Mouse (Mus musculus) forebrain, embryonic 15.5 days (tissue): ENCODE data around the gene Ptpru. TPM values are rescaled to one million over a fixed set of nuclear protein-coding genes. Genes with fewer than 3 reads are reported as not detected.
A peak's percentile ranks its signal among the peaks of the same experiment; 100 is the strongest.

Experiments used
- ATAC-seq: fragments of 200-750 bp; cut with Nextera tagmentation; replicated peaks from 2 replicates; pipeline ENCODE4 v1.8.0; 2017; ENCODE audit warnings: mild to moderate bottlenecking, moderate TSS enrichment, moderate library complexity
- H3K27ac ChIP-seq: fragments of 300-500 bp; sonication (generic); replicated peaks from 2 replicates; pipeline ENCODE4 v1.5.1; 2015; ENCODE audit warnings: mild to moderate bottlenecking, inconsistent platforms
- H3K27me3 ChIP-seq: fragments of 300-500 bp; sonication (generic); 2 replicates; pipeline ENCODE4 v1.6.1; 2015; ENCODE audit warnings: inconsistent platforms
- H3K36me3 ChIP-seq: fragments of 300-500 bp; sonication (generic); 2 replicates; pipeline ENCODE4 v1.6.1; 2015; ENCODE audit warnings: mild to moderate bottlenecking, inconsistent platforms
- H3K4me1 ChIP-seq: fragments of 300-500 bp; sonication (generic); 2 replicates; pipeline ENCODE4 v1.6.1; 2015; ENCODE audit warnings: inconsistent platforms
- H3K4me2 ChIP-seq: fragments of 300-500 bp; sonication (generic); replicated peaks from 2 replicates; pipeline ENCODE4 v1.6.1; 2015; ENCODE audit warnings: mild to moderate bottlenecking, inconsistent platforms
- H3K4me3 ChIP-seq: fragments of 300-500 bp; sonication (generic); 2 replicates; pipeline ENCODE4 v1.5.1; 2015; ENCODE audit warnings: mild to moderate bottlenecking, inconsistent platforms
- H3K9ac ChIP-seq: fragments of 300-500 bp; sonication (generic); replicated peaks from 2 replicates; pipeline ENCODE4 v1.6.1; 2015; ENCODE audit warnings: mild to moderate bottlenecking, inconsistent platforms
- H3K9me3 ChIP-seq: fragments of 300-500 bp; sonication (generic); 2 replicates; pipeline ENCODE4 v1.6.1; 2016; ENCODE audit warnings: inconsistent platforms
- WGBS: fragments of 180-500 bp; shearing (Covaris S2); methylation state at CpG from one replicate; pipeline ENCODE4 v1.1.7; 2015; ENCODE audit warnings: mixed read lengths; 5-methylcytosine and 5-hydroxymethylcytosine counted together
- polyA plus RNA-seq: library from polyadenylated mRNA; unstranded; fragments of >200 nt; fragmentation: Nextera tagmentation; extraction: Ambion mirVana; gene quantifications from 2 replicates; pipeline ENCODE4 v1.2.1, GENCODE M21; 2015

Ptpru gene
- polyA plus RNA-seq, 1 experiment from 2014 or later: 23.9 TPM

DNA sequence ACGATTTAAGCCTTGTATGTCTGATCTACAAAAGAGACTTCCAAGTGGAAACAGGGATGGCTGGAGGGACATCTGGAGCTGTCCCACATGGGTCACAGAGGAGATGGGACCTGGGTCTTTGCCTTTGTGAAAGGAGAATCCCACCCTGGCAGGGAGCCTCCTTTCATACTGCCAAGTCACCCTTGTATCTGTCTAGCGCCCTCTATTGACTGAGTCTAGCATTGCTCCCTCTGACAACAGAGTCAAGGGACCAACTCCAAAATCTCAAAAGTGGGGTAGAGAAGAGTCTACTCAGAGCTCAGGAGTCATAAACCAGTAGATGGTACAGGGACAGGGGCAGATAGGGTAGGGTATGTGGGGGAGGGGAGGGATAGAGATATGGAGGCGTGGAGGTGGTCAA is 74.6 kb downstream of the Ptpru start:
- no peak for ATAC-seq
- H3K4me3 ChIP-seq: no peak overlapping the region
- 72% methylated on average over 3 of the region's 3 CpGs for WGBS

DNA sequence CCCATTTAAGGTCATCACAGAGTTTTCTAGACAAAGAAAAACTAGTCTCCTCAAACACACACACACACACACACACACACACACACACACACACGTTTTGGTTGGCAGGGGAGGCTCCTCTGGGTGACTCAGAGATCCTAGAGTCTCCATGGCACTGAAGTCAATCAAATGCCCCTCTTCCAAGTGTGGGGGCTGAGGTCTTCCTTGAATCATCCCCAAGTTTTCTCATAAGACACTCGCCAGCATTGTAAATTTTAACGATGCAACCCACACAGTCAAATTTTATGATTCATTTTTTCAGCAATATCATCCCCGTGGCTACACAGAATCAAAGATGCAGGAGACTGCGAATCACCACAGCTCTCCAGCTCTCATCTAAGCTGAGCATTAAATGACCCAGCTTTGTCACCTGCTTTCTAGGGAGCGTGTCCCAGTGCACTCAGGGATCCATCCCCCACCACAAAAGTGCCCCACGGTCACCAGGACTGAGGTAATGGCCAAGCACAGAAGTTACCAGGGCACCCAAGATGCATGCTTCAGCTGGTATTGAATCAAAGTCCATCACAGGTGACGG is 75.8 kb downstream of the Ptpru start:
- H3K4me1 ChIP-seq: no peaks in the 10 kb centered on the region
- ATAC-seq: no peak
- no peaks in the 10 kb centered on the region for H3K9me3 ChIP-seq
- WGBS: 80% methylated on average over 8 of the region's 8 CpGs
- no peak overlapping the region for H3K9ac ChIP-seq
- H3K4me3 ChIP-seq: no peak overlapping the region
- H3K36me3 ChIP-seq: no peaks in the 10 kb centered on the region
- no peak overlapping the region for H3K4me2 ChIP-seq
- no peak overlapping the region for H3K27ac ChIP-seq
- no peaks in the 10 kb centered on the region for H3K27me3 ChIP-seq

More for the DNA sequence above, 74.6 kb downstream of the Ptpru start:
- no peaks in the 10 kb centered on the region for H3K4me1 ChIP-seq
- no peaks in the 10 kb centered on the region for H3K27me3 ChIP-seq
- H3K9ac ChIP-seq: no peak overlapping the region
- no peak overlapping the region for H3K4me2 ChIP-seq
- no peaks in the 10 kb centered on the region for H3K9me3 ChIP-seq
- H3K27ac ChIP-seq: no peak overlapping the region
- 0 out of 2 replicates have a peak, but pooled peaks cover 4% of the 10 kb centered on the region for H3K36me3 ChIP-seq

DNA sequence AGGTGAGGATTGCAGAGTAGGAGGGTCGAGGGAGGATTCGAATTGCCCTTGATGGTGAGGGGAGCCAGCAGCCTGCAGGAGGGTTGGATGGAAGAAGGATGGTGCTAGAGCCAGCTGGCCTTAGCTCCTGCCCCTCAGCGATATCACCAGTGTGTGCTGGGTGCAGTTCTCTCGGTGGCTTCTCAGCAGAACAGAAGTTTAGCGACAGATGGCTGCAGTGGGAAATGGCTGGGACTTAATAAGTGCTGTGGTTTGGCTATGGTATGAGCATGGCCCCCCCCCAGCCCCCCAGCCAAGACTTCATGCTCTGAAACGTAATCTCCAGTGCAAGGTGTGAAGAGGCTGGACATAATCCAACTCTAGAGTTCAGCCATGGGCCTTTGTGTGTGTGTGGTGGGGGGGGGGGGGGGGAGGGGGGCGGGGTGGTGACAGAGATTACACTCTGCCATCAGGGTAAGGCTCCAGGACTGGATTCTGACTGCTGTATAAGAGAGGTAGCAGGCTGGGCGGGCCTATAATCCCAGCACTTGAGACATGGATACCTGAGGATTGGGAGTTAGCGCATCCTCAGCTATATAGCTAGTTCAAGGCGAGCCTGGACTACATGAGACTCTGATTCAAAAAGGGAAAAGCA is 85.8 kb downstream of the Ptpru start:
- Histone ChIP-seq H3K4me3 (no peak overlapping the region), H3K27me3 (no peaks in the 10 kb centered on the region), H3K4me2 (no peak overlapping the region), H3K4me1 (peaks cover 19% of the 10 kb centered on the region), H3K9me3 (no peaks in the 10 kb centered on the region), H3K9ac (no peak overlapping the region), H3K27ac (peak overlapping the region; percentile 62), H3K36me3 (no peaks in the 10 kb centered on the region)
- ATAC-seq: peak; percentile 82
- WGBS: 49% methylated on average over 9 of the region's 10 CpGs

DNA sequence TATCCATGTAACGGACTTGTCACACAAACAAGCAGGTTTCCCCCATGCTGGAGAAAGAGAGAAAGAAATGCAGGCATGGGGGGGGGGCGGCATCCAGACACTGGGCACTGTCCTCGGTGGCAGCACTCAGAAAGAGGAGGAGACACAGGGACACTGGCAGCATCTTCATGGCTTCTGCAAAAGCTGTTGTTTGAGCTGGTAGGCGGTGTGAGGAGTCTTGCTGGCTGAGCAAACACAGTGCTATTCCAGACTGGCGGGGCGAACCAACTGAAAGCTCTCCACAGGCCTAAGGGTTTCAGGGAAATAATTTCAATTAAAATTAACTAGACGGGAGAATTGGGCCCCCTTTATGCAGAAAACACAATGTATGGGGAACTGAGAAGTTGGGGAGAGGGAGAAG is 86.5 kb downstream of the Ptpru start:
- ATAC-seq: no peak
- WGBS: 40% methylated on average over 7 of the region's 7 CpGs
- Histone ChIP-seq H3K36me3 (no peaks in the 10 kb centered on the region), H3K4me3 (no peak overlapping the region), H3K4me2 (no peak overlapping the region), H3K9me3 (no peaks in the 10 kb centered on the region), H3K27me3 (no peaks in the 10 kb centered on the region), H3K4me1 (peaks cover 19% of the 10 kb centered on the region), H3K9ac (no peak overlapping the region), H3K27ac (peak overlapping the region; percentile 62)

DNA sequence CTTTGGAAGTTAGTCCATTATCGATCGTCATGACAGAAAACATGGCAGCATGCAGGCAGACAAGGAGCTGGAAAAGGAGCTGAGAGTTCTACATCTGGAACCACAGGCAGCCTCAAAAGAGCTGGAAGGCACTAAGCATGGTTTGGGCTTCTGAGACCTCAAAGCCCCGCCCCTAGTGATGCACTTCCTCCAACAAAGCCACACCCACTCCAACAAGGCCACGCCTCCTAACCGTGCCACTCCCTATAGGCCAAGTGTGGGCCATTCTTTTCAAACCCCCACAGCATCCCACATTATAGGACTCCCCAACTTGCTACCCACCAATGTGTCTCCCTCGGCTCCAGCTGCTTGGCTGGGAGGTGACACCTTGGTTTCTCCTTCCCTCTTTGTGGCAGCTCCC is 88.3 kb downstream of the Ptpru start:
- H3K27me3 ChIP-seq: no peaks in the 10 kb centered on the region
- no peaks in the 10 kb centered on the region for H3K36me3 ChIP-seq
- no peak overlapping the region for H3K4me2 ChIP-seq
- WGBS: 83% methylated on average over 6 of the region's 6 CpGs
- no peak for ATAC-seq
- H3K27ac ChIP-seq: no peak overlapping the region
- no peak overlapping the region for H3K4me3 ChIP-seq
- H3K4me1 ChIP-seq: peaks cover 19% of the 10 kb centered on the region
- H3K9me3 ChIP-seq: no peaks in the 10 kb centered on the region
- no peak overlapping the region for H3K9ac ChIP-seq

DNA sequence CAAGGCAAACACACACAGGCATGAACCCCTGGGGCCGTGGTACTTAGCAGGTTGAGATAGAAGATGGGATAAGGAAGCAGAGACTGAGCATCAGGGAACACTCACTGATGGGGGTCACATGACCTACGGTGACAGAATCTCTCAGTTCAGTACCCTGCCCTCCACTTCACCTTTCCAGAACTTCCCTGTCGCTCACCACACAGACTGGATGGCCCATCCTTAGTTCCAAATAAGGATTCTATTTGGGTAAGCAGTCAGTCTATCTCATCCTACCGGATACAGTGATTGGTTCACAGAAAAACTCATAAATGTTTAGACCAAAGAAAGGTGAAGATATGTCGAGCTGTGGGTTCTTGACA is 93.4 kb downstream of the Ptpru start:
- Histone ChIP-seq H3K27me3 (no peaks in the 10 kb centered on the region), H3K27ac (no peak overlapping the region), H3K4me2 (no peak overlapping the region), H3K9ac (no peak overlapping the region), H3K4me1 (no peaks in the 10 kb centered on the region), H3K4me3 (no peak overlapping the region), H3K36me3 (no peaks in the 10 kb centered on the region), H3K9me3 (no peaks in the 10 kb centered on the region)
- ATAC-seq: no peak
- WGBS: 92% methylated on average over 5 of the region's 5 CpGs

DNA sequence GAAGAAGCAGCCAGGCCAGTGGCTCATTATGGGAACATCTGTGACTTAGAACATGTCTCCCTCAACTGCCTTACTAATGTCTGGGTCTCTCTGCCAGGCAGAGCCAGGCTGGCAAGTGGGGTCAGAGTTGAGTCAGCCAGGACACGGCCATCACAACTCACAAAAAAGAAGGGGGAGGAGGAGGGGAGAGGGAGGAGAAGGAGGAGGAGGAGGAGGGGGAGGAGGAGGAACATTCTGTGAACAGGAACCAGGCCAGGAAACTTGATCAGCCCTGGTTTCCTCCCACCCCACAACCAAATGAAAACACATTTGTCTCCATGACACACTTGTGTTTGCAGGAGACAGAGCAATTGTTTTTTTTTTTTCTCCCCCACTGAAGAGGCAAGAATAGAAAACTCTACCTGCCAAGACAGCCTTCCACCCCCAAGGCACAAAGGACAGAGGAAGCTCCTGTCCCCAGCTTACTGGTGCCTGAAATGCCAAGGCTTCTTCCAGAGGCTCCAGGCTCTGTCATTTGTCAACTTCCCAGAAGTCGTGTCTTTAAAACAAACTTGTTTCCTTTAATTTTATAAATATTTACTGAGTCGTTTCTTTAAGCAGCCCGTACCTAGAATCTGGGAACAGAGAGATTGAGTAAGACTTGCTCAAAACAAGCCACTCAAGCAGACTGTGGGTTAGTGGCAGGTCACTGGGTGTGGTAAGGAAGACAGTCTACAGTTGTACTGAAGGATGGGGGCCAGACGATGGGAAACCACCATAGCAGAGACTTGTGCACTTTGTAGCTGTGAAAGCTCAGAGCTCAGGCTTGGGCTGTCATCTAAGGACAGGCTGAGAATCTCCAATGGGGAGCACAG is 94.0 kb downstream of the Ptpru start:
- 67% methylated on average over 5 of the region's 5 CpGs for WGBS
- H3K9me3 ChIP-seq: no peaks in the 10 kb centered on the region
- H3K36me3 ChIP-seq: no peaks in the 10 kb centered on the region
- no peak overlapping the region for H3K4me3 ChIP-seq
- no peak overlapping the region for H3K4me2 ChIP-seq
- no peak overlapping the region for H3K27ac ChIP-seq
- H3K27me3 ChIP-seq: no peaks in the 10 kb centered on the region
- ATAC-seq: no peak
- no peak overlapping the region for H3K9ac ChIP-seq
- H3K4me1 ChIP-seq: no peaks in the 10 kb centered on the region

DNA sequence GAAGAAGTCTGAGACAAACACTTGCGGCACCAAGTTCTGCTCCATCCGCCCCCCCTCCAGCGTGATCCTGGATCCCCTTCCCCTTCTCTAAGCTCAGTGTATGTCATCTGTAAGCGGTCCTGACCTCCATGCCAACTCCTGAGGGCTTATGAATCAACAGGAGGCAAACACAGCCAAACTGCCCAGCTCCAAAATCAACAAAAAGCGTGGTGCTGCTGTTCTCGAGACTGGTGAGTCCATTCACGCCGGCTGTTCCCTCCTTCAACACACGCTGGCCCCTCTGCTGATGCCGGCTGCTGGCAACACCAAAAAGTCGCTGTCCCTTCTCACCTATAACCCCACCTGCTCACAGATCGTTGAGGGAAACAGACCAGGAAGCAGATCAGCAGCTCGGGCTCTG is 95.1 kb downstream of the Ptpru start:
- no peaks in the 10 kb centered on the region for H3K27me3 ChIP-seq
- no peak overlapping the region for H3K4me2 ChIP-seq
- WGBS: 87% methylated on average over 13 of the region's 13 CpGs
- no peak overlapping the region for H3K4me3 ChIP-seq
- H3K36me3 ChIP-seq: no peaks in the 10 kb centered on the region
- H3K9me3 ChIP-seq: no peaks in the 10 kb centered on the region
- no peaks in the 10 kb centered on the region for H3K4me1 ChIP-seq
- no peak for ATAC-seq
- no peak overlapping the region for H3K27ac ChIP-seq
- H3K9ac ChIP-seq: no peak overlapping the region

DNA sequence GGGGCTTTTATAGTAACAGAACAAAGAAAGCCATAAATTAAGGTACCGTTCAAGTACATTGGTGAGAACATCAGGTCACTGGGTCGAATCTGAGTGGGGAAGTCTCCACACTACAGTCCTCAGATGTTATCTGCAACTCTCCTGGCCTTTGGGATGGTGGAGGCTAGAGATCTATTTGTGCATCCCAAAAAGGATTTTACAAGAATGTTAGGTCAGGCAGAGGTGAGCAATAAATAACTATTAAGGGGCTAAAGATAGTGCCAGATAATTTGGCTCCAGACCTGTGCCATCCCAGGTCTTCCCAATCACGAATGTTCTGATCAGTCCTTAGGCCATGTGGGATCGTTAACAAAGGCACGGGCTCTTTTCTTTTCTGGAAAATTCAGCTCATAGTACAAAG is 97.5 kb downstream of the Ptpru start:
- H3K9me3 ChIP-seq: no peaks in the 10 kb centered on the region
- H3K36me3 ChIP-seq: no peaks in the 10 kb centered on the region
- no peak overlapping the region for H3K9ac ChIP-seq
- H3K4me2 ChIP-seq: no peak overlapping the region
- H3K4me1 ChIP-seq: no peaks in the 10 kb centered on the region
- no peaks in the 10 kb centered on the region for H3K27me3 ChIP-seq
- ATAC-seq: no peak
- H3K4me3 ChIP-seq: no peak overlapping the region
- WGBS: 84% methylated on average over 5 of the region's 5 CpGs
- H3K27ac ChIP-seq: no peak overlapping the region

DNA sequence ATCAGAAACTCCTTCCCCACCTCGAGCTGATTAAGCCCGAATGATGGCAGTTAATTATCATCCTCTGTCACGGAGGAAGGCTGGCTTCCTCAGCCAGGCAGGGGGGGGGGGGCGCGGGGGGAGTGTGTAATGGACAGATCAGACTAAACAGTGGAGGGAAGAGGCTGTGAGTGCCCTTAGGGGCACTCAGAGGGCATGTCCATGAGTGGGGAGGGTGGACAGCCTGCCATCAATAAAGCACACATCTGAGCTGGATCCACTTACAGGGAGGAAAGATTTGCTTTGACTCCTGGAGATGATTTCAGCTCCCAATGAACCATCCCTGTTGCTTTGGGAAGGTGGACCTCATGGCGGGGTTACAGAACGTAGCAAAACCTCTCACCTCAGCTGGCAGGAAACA is 109.5 kb downstream of the Ptpru start:
- H3K9ac ChIP-seq: no peak overlapping the region
- H3K4me2 ChIP-seq: no peak overlapping the region
- no peaks in the 10 kb centered on the region for H3K9me3 ChIP-seq
- no peak overlapping the region for H3K27ac ChIP-seq
- H3K27me3 ChIP-seq: no peaks in the 10 kb centered on the region
- H3K4me1 ChIP-seq: peaks cover under 1% of the 10 kb centered on the region; the same call in 1 of the 2 replicates
- no peak overlapping the region for H3K4me3 ChIP-seq
- 43% methylated on average over 7 of the region's 7 CpGs for WGBS
- no peak for ATAC-seq
- no peaks in the 10 kb centered on the region for H3K36me3 ChIP-seq

DNA sequence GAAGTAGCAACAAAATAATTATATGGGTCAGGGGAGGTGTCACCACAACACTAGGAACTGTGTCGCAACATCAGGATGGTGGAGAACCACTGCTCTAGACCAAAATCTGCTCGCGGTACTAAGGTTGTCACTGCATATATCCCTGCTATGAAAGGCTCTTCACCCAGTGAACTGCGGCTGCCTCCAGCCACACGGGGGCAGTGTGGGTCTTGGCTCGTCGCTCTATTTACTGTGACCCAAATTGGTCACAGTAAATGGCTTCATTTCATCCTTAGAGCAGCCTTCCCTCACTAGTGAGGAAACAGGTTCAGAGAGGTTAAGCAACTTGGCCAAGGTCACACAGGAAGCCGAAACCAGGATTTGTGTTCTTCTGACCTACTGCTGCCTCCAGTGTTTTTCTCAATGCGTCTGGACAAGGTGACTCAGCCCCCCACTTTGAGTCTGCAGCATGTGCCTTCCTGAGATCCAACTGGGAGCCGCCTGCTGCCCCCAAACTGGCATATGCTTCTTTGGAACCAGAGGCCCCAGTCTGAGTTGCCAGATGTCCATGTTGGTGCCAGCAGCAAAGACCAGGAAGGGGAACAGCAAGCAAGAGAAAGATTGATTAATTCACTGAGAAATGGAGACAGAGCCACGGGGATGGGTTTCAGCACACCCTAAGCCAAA is 114.5 kb downstream of the Ptpru start:
- Histone ChIP-seq H3K27me3 (no peaks in the 10 kb centered on the region), H3K9ac (no peak overlapping the region), H3K27ac (peak overlapping the region; percentile 27; the same call in 1 of the 2 replicates), H3K4me3 (no peak overlapping the region), H3K4me2 (no peak overlapping the region), H3K9me3 (no peaks in the 10 kb centered on the region), H3K4me1 (peaks cover 3% of the 10 kb centered on the region; the same call in 1 of the 2 replicates), H3K36me3 (no peaks in the 10 kb centered on the region)
- WGBS: 47% methylated on average over 11 of the region's 11 CpGs
- no peak for ATAC-seq
